Mouse (Mus musculus) kidney, adult 8-10 months (tissue): ENCODE measurements around the gene Gm20696.
A peak's percentile ranks its signal among the peaks of the same experiment; 100 is the strongest.

ENCODE experiments used
- DNase-seq, 2 experiments: peaks; one replicate each; pipeline ENCODE4 v3.0.0; 2022

Gm20696 gene

DNA sequence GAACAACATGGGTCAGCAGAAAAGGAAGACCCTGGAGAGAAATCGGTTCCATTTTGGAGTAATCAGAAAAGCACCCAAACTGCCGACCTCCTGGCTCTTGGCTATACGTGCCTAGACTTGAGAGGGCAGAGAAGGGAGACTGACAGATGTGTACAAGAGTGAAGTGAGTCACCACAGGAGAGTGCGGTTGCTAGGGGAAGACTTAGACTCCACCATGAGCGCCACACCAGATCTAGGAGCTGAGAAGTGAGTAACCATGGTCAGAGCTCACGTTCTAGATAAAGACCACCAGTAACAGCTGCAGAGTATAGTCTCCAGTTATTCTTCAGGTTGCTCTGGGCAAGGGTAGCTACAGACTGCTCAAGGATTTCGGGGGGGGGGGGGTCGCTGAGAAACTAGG lies 3.4 kb downstream of the Gm20696 start:
- no peak for DNase-seq

DNA sequence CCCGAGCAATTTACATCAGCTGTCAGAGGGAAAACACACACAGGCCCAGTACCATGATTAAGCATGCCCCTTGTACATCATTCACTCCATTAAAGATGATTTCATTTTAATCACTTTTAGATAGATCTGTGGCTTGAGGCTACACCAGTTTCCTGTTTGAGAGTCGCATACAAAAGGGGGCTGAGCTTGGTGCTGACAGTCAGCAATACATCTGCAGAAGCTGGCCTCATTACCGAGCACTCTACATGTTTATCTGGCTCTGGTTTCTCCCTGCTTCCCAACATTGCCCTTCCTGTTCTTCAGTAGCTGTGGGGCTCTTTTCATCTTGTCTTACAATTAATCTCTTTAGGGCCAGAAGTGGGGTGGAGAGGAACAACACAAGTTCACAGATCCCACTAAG lies 6.2 kb downstream of the Gm20696 start:
- no peak for DNase-seq

DNA sequence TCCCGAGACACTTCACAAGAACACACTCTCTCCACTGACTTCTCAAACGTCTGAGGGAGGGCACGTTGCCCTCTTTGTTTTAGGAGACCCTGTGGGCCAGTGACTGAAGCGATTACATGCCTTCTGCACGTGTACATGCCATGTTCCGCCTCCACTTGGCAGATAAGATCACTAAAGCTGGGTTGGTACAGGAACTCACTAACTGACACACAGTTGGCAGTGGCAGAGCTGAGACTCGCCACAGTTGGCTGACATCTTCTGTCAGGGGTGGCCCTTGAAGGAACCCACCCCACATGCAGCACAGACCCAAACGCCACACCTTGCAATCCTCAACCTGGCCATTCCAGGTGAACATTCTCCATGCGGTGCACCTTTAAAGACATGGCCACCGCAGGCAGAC lies 8.0 kb downstream of the Gm20696 start:
- DNase-seq: no peak

DNA sequence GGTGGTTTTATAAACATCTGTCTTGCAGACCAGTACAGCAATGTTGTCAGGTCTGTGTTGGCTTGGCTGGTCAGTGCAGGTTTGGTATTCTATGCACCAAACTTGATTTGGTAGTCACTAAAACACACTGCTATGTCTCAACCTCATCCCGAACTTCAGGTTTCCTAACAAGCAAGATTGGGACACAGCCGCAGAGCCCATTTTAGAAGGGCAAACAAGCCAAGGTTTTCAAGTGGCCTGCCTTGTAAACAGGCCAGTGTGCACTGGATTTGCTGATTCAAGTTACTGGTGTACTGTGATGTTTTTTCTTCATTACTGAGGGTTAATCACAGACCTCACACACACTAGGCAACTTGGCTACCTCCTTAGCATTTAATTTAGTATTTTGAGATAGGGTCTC lies 10.5 kb downstream of the Gm20696 start:
- no peak for DNase-seq

DNA sequence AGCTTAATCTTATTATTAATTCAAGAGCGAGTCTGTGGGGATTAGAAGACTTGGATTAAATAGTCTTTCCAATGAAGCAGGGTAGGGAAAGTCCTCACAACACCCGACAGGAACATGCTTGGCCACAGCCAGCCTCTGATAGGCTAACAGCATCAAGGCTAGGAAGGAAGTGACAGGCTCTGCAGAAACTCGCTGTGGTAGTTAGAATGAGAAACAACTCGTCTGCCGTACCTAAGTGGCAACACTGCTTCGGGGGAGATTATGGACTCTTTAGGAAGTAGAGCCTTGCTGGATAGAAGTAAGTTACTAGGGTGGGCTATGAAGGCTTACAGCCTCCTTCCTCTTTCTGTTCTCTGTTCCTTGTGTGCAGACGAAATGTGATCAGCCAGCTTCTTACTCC lies 11.1 kb downstream of the Gm20696 start:
- DNase-seq: no peak

DNA sequence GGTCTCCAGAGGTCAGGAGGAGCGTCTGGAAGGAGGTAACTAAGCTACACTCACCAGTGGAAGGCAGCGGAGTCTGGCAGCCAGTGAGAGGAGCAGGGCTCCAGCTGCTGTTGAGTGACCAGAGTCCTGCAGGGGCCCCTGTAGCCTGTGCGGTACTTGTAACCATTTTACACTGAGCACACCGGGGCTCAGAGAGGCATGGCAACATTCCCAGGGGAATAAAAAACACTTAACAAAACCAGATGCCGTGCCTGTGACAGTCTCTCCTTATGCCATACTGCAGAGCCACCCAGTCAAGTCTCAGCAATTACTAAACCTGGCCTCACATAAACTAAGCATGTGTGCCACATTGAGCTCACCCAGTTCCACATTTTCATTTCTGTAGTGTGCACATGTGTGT lies 12.3 kb downstream of the Gm20696 start:
- DNase-seq: no peak

DNA sequence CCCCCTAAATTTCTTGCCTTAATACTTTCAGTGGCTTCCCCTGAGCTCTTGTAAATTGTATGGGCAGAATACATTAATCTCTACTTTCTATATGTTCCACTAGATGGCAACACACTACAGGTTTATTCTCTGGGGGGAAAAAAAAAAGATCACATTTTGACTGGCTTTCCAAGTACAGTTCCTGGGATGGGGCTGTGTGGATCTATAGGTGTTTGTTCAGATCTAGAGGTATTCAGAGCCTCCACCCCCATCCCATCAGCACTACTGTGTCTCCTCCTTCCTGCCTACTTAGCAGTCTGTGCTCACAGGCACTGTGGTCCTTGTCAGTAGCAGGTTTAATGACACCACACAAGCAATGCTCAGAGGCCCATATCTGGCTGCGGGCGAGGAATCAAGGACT lies 14.3 kb downstream of the Gm20696 start:
- DNase-seq: no peak

DNA sequence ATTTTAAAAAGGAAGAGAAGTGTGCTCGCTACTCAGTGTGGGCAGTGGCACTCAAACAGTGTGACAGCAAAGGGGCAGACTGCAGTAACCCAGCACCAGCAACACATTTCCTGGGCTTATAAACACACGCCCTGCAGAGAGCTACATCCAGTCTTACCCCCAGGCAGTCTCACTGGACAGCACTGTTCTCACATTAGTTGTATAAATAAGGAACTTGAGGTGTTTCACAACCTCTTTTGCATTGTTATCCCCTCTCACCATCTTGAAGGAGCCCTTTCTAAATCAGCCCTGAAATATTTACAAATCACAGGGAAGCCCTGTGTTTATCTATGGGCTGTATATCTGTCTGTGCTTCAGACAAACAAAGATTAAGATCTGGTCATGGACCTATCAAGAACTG lies 17.3 kb downstream of the Gm20696 start:
- no peak for DNase-seq

DNA sequence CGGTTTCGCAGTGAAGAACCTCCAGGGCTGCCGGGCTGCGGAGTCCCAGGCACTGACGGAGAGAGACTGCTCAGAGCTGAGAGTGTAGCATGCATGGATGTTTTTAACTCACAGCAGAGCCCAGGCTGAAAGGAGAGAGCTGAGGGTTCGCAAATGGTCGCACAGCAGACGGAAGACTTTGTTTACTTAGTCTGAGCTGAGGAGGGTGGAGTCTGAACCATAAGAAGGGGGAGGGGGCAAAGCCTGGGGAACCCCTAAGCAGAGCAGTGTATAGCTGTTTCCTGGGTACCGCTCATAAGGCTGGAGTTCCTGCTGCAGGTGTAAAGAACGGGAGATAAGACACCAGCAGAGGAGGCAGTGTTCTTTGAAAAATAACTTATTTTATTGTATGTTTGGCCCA lies 20.3 kb downstream of the Gm20696 start:
- no peak for DNase-seq

DNA sequence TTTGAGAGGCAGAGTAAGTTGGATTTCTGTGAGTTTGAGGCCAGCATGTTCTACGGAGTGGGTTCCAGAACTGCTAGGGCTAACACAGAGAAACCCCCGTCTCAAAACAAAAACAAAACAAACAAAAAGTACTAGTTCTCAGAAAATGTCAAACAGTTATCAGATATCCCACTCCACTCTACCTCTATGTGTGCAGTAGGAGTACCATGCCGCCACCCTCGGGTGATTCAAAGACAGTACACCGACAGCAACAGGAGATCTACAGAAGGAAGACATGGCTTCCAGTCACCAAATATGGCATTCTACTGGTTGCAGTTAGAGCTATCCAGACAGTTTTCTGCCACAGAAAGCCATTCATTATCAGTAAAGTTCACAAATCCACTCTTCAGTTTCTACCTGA lies 21.7 kb downstream of the Gm20696 start:
- no peak for DNase-seq

DNA sequence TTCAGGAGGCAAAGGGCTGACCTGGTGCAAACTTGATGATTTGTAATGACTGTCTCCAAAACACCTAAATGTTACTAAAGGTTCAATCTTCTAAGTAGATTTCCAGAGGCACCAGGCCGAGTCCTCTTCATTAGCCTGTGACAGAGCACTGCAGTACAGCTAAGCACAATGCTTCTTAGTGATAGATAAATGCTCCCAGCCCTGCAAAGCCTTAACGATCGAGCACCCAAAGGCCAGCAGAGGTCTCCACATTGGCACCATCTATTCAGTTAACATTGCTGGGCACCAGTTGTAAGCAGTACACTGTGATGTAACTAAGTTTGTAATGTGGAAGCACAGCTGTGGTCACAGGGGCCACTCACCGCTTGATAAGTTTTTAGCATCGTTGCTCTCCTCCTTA lies 22.2 kb downstream of the Gm20696 start:
- no peak for DNase-seq

DNA sequence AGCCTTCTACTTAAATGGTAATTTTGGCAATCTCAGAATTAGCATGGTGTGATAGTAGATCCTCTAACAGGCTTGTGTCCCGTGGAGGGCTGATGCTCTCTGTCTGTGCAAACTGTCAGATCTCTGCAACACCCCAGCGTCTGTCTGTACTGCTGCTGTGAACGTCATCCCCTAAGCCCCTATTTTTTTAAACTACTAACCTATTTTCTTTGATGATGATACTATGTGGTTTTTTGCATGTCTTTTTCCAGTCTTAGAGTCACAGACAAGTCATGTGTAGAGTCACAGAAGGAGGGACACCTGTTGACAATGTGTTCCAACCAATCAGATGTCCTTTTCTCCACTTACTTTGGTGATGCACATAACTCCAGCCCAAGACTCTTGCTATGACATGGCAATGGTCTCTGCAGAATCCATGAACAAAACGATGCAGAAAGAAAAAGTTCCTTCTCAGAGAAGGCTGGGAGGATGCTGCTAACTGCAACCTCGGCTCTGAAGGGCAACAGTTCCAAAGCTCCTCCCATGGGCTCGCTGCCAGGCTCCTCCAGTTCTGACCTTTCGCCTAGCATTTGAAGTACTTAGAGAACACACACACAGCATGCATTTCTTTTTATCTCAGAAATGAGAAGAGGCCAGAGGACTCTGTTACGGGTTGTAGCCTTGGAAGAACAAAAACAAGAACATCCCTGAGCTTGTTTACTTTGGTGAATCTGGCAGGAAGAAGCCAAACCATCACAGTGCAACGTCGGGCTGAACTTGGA lies 23.0 kb downstream of the Gm20696 start:
- DNase-seq: peak; percentile 63 to 80

DNA sequence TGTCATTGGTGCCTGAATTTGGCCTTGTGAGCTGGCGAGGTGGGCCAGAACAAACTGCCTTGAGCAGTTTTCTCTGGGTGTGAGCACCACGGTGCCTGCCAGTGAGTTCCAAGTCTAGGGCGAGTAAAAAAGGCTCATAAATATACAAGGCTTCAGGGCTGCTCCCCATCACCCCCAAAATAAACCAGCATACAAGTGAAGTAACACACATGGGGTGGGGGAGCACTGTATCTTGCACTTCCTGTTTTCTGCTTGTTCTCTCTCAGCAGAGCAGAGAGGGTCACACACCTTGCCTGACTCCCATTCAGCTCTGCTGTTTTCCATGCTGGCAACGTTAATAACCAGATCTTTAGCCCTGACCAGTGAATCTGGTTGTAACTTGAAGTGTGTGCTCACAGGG lies 29.1 kb downstream of the Gm20696 start:
- DNase-seq: no peak

DNA sequence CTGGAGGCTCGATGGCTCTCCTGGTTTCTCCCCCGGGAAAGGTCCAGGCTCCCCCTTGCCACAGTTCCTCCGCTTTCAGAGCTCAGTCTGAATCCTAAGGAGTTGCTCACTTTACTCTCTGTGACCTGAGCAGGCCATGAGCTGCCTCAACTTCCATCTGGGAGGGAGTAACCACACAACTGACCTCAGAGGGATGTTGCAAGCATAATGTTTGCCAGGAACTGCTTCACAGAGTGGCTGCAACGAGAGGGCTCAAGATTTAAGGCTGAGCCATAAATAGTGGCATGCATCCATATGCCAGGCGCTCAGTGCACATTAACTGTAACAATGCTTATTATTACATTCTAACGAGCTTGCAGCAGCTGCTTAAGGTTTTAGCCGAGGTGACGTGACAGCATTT lies 29.8 kb downstream of the Gm20696 start:
- no peak for DNase-seq

DNA sequence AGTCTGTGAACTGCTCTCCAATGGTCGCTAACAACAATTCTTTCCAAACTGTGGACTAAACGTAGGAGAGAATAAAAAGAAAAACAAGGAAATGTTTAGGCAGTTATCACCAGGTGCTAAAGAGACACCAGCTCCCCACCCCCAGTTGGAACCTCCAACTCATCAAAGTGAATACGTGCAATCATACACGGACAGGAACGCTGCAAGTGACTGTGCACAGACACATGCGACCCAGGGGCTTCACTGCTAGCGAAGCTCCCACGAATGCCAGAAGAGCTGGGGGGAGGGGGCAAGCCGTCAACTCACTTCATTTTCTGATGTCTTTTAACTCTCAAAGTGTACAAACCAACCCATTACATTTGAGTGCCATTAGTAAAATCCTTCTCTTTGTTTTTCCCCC lies 30.5 kb downstream of the Gm20696 start:
- DNase-seq: no peak

DNA sequence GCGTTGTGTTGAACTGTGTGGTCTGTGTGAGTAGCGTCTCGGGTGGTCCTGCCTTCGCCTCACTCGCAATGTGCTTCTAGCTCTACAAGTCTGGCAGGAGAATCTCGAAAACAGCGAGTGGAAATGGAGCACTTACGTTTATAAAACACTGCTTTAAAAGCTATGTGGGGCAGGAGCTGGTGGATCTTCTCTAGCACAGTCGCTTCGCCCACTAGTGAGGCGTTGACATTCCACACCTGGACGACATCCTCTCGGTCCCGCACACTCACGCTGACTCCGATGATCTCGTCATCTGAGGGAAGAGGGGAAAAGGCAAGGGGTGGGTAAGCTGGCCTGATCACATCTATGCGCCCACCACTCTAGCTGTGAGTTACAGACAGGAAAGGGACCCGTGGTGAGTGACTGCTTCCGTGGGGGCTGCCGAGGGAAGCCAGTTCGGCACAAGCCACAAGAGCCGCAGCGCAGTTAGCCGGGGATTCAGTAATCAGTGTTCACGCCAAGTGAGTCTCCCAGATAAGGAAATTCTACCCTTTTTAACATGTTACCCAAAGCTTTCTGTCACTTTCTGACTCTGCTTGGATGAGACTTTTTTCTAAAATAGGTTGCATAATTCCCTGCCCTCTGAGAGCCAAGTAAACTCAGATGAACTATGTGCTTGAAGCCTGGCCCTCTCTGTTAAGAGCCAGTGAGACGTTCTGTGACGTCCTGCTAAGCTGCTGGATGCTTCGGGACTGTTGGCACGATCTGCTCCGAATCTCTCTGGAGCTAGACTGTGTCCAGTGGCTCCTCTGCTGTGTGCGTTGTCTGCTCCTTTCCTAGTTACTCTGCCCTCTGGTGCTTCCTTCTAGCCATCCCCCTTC lies 34.2 kb downstream of the Gm20696 start:
- DNase-seq: no peak

DNA sequence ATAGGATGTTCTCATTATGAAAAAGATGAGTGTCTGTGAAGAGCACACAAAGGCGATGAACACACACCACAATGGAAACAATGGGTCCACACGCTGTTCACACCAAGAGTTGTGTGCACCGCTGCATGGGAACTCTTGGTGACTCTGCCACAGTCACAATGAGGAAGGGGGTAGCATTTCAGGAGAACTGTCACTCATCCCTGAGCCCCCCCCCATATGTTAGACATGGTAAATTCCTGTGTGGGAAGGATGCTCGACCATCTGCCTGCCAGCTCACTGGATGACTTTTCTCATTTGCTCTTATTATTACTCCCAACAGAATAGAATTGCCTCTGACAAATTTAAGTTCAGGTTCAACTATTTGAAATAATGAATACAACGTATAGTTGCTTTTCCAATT lies 35.0 kb downstream of the Gm20696 start:
- DNase-seq: no peak

DNA sequence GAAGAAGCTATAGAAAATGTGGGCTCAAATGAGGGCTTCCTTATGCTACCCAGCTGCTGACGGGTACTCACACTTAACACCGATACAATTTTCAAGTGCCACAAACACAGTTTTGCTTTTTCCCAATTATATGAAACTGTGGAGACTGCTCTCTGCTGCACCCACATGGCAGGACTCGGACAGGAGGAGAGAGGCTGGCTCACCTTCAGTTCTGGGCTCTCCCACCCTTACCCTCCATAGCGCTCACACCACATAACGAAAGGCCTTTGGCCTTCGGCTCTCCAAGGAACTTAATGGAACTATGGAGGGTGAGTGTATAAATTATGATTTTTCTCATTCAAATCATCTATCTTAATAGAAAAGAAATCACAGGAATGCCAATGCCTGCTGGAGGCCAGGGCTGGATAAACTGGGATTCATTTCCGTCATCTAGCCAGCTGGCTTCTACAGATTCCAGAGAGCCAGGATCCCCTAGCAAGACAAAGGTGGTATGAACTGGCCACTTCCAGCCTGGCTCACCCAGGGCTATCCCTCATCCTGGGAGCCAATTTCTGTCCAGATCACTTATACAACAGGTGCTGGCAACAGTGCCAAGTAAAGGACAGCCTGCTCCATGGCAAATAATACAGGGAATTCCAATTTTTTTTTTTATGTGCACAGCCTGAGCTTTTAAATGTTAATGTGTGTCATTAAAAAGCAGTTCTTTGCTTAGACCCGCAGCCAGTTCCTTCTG lies 36.7 kb downstream of the Gm20696 start:
- peak in 1 of 2 experiments; percentile 27 for DNase-seq

DNA sequence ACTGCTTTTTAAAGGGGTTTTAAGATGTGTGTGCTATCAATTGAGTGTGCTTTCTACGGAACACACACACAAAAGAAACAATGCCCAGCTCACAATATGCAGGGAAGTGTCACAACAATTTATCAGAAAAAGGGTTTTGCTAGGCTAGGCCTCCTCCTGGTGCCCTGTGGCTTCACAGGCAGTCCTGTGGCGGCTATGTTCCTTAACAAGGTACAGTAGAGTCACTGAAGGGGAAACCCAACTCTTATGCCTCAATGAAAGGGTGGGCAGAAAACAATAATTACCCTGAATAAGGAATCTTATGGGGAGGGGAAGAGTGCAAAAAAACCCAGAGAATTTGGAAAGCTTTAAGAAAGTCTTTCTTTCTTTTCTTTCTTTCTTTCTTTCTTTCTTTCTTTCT lies 40.2 kb downstream of the Gm20696 start:
- DNase-seq: no peak

DNA sequence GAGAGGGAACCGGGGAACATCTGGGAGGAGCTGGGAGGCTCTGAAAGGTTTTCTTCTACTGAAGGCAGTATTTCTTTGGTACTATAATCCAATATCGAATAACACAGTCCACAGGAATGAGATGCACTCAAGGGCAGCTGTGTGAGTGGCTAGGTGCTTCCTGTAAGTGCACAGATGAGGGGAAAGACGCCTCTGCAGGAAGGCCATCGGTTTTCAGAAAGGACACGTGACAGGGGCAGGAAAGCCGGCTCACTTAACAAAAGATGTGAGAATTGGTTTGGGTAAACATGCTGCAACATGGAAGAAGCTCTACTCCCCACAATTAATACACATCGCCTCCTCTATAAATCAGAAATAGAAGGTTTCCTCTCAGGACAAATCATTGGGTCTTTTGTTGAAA lies 40.8 kb downstream of the Gm20696 start:
- no peak for DNase-seq

DNA sequence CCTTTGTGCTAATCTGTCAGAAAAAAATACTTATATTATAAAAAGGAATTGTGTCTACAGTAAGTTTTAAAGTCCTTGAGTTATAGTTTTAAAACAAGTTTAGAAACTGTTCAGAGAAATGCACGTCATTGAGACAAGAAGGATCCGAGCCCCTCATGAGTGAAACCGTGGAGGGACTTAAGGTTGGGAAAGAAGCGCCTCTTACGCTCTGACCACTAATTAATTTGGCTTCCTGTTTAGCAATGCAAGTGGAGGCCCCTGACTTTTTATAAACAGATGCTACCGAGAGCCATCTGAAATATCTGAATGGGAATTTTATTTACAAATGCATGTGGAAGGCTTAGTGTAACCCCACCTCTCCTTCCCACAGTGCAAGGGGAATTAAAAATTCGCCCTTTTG lies 41.3 kb downstream of the Gm20696 start:
- DNase-seq: no peak

DNA sequence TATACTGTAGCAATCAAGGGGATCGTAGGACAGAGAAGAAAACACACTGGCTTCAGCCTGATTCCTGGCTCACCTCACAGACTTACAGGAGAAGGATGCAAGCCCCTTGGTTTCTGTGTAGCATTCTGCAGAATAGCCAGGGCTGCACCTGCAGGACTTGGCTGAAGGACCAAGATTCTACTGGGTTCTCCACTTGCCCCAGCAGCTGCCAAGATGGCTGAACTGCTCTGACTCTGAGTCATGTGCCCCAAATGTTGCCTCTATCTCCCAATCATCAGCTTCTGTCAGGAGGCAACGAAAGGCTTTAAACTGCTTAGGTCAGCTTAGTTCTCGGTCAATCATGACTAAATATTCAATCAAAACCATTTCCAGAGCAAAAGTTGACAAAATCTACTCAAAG lies 42.1 kb downstream of the Gm20696 start:
- DNase-seq: no peak

DNA sequence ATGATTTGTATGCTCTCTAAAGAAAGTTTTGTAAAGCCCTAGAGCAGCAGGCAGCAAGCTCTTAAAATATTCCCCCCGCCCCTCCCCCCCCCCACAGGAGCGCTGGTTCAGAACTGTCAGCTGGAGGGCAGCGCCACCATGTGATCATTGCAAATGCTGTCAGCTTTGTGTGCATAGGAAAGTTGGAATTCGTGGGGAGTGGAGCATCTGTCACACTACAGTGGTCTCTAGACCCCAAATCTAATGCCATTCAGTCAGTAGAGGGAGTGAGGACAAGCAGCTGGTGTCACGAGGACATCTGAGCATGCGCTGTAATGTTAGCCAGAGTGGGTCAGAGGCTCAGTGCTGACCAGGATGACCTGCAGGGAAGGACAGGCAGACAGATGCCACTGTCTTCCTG lies 43.0 kb downstream of the Gm20696 start:
- no peak for DNase-seq

DNA sequence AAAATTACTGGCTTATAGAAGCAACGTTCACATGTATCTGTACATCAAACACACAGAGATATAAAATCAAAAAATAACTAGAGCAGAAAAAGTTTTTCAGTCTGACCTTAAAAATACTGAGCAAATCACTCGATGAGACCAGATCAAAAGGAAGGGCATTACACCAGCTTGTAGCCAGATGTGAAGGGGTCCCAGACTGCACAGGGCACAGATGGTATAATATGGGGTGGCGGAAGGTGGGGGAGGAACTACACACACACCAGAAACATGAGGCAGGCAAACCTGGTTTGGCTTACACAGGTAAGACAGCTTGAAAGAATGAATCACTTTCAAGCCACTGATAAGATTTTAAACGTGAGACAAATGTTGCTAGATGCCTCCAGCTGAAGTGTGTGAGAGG lies 45.4 kb downstream of the Gm20696 start:
- DNase-seq: no peak
